Mouse (Mus musculus) thymus, postnatal 0 days (tissue): Measurements from ENCODE around the gene Eef1akmt3. TPM values are rescaled to one million over a fixed set of nuclear protein-coding genes. Genes with fewer than 3 reads are reported as not detected.
A peak's percentile ranks its signal among the peaks of the same experiment; 100 is the strongest.
"Not testable (repeated sequence)": the region's sequence is repeated elsewhere in the genome, so short reads cannot be mapped to it uniquely, and the experiment has no call there.

ENCODE experiments used
- DNase-seq: peaks from one replicate; pipeline ENCODE4 v3.0.0-alpha.2; 2015; ENCODE audit warnings: low spot score
- polyA plus RNA-seq: library from polyadenylated mRNA; unstranded; fragments of >200 nt; fragmentation: Nextera tagmentation; extraction: Ambion mirVana; gene quantifications from 2 replicates; pipeline ENCODE4 v1.2.1, GENCODE M21; 2015

Gene Eef1akmt3
- 0.08 TPM in 1 of 2 replicates, not detected in the other for polyA plus RNA-seq

DNA sequence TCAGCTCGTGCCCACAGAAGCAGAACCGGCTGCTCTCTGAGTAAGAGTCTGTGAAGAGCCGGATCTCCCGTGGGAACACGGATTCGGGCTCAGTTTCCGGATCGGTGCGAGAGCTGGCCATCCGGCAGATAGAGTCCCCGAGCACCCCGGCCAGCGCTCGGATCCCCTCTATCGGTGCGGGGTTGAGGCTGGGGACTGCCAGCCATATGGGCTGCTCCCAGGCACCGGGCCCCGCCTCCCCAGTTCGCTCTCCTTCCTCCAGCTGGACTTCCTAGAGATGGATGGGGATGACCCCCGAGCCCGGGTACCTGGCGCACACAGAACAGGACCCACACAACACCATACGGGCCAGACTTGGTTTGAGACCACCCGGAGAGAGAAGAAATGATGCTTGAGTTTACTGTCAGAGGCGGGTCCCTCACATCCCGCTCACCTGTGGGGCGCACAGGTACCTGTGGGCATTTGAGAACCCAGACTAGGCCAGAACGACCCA lies at the start of gene Eef1akmt3, which contains the start of gene Mettl1:
Gene Eef1akmt3 (minus strand): TSS at position 240 of the 493 bp plus-strand sequence.
Gene Mettl1 (plus strand): TSS at position 141 of the 493 bp plus-strand sequence.
- DNase-seq, result no peak

DNA sequence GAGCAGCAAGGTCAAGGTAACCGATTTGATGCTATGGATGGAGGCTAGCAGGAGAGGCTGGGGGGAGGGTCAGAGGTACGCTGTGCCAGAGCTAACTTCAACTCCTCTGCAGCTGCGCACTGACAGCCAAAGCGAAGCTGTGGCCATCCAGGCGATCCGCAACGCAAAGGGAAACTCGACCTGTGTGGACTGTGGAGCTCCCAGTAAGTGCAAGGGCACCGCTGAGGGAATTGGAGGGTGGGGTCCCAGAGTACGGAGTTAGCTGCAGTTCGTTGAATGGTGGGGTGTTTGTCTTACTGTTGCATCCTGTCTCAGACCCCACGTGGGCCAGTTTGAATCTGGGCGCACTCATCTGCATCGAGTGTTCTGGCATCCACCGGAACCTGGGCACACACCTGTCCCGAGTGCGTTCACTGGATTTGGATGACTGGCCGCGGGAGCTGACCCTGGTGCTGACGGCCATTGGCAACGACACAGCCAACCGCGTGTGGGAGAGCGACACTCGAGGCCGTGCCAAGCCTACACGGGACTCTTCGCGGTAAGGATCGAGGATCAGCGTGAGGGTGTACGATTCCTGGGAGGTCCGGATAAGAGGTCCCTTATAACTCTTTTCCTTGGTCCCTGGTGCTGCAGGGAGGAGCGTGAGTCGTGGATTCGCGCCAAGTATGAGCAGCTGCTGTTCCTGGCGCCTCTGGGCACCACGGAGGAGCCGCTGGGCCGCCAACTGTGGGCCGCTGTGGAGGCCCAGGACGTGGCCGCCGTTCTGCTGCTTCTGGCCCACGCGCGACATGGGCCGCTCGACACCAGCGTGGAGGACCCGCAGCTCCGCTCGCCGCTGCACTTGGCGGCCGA lies 49.5 kb upstream of the Eef1akmt3 start:
- DNase-seq, result no peak

DNA sequence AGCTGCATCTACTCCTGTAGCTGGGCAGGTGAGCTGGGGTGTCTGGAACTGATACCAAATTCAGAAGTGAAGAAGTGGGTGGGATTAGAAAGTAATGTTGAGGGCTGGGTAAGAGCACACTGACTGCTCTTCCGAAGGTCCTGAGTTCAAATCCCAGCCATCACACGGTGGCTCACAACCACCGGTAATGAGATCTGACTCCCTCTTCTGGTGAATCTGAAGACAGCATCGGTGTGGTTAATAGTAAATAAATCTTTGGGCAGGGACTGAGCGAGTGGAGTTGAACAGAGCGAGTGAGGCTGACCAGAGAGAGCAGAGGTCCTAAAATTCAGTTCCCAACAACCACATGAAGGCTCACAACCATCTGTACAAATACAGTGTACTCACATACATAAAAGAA lies 44.3 kb upstream of the Eef1akmt3 start:
- no peak for DNase-seq

DNA sequence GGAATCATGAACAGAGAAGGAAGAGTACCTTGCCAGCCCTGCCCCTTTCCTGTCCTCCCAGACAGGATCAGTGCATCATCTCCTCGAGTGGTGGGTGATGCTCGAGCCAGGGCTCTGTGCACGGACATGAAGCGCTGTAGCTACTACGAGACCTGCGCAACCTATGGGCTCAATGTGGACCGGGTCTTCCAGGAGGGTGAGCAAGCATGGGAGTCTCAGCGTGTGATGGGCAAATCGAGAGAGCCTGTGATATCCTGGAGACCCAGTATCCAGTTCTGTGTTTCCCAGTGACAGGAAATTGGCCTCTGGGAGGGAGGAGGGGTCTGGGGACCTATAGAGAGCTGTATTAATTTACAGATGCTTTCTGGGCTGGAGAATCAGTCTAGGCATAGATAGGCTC lies 43.7 kb upstream of the Eef1akmt3 start:
- no peak for DNase-seq

DNA sequence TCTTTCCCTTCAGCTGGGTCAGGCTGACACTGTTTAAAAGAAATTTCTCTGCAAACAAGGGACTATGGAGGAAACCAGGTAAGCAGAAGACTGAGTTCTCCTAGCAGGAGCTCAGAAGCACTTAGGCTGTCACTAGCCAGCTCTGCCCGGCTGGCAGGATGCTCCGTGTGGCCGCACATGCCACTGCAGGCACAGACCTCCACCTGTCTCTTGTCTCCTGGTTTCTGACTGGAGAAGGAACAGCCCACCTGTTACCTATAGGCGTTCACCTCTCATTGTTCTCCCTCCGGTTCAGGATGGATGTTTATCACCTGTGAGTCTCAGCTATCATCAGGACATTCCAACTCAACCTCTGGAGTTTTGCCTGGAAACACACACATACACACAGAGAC lies 42.6 kb upstream of the Eef1akmt3 start:
- DNase-seq, result no peak

DNA sequence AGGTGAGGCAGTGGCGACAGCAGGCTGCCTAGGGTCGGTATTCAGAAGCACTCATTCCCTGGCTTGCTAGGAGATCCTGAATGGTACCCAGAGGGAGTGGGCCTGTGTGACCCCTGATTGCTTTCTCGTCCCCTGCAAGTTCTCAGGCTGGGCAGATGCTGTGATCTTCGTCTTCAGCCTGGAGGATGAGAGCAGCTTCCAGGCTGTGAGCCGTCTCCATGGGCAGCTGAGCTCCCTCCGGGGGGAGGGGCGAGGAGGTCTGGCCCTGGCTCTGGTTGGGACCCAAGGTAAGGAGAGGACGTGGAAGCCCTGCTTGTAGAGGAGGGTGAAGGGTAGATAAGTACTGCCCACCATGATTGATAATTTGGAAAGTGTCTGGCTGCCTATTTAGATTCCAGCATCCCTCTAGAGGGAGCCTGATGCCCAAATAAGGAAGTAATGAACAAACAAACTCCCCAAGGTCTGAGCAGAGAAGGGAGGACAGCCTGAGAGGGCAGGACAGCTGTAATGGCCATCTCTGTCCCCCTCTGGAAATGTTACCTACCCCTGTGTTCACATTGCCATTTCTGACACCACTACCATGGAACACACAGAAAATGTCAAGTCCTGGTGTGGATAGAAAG lies 42.1 kb upstream of the Eef1akmt3 start:
- DNase-seq, result no peak

DNA sequence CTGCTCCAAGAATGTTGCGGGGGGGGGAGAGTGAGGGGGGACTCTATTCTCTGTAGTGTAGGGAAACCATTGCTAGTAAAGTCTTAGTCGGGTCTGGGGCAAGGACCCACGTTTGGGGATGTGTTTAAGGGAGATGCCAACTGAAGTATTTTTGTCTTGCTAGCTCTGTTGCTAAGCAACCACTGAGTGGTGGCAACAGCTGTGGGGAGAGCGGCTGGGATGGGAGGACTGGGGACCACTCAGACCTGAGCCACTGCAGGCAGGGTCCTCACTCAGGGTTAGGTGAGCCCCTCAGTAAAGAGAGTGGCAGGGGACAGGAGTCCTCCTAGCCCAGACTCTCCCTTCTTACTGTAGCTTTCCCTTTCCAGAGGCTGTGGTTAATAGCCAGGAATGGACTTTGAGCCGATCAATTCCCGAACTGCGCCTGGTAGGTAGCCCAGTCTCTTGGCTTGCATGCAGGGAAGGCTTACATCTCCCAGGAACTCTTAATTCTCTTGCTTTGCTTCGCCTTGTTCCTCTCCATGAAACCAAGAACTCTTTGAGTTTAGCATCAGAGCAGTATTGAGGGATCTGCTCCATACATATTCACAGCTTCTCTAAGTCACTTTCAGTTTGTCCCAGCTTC lies 40.8 kb upstream of the Eef1akmt3 start:
- no peak for DNase-seq

DNA sequence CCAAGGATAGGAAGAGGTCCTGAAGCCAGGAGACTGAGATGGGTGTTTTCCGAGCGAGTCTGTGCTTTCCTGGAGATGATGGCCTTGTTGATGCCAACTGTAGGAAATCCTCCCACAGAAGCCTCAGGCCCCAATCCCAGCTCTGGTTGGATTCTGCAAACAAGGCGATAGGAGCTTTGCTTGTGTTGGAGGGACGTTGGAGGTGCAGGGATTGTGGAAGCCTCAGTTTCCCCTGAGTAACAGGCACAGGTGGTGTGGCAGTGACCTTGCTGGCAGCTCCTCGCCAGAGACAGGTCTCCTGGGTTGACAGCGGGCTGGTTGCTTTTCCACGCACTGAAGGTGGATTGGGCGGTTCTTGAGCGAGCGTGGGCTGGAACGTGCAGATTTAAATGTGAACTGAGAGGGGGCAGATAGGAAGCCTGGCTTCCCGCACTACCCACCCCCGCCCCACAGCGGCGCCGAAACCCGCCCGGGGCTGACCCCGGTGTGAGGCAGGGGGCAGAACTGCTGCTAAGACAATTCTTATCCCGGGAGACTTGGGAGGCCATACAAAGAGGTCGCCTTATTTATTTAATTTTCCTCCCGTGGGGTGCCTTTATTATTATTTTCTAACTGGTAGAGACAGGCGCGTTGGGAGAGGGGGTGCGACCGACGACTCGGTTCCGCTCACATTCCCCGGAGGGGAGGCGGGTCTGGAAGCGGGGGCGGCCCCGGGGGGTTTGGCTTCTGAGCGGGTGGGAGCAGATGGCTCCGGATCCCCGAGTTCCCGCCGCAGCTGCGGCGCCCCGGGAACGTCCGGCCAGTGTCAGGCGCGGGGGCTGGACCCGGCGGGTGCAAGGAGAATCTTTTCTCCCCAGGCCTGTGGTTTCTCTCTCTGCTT lies 39.8 kb upstream of the Eef1akmt3 start:
- no peak for DNase-seq

DNA sequence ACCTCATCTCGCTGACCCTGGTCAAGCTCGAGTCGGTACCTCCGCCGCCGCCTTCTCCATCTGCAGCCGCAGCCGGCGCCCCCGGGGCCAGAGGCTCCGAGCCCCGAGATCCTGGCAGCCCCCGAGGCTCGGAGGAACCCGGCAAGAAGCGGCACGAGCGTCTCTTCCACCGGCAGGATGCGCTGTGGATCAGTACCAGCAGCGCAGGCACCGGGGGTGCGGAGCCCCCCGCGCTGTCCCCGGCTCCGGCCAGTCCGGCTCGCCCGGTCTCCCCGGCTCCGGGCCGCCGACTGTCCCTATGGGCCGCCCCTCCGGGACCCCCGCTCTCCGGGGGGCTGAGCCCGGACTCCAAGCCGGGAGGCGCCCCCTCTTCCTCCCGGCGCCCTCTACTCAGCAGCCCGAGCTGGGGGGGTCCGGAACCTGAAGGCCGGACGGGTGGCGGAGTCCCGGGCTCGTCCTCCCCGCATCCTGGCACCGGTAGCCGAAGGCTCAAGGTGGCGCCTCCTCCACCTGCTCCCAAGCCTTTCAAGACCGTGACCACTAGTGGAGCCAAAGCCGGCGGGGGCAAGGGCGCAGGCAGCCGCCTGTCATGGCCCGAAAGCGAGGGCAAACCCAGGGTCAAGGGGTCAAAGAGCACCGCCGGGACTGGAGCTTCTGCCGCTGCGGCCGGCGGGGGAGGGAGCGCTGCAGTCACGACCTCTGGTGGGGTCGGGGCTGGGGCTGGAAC lies 38.5 kb upstream of the Eef1akmt3 start:
- no peak for DNase-seq

DNA sequence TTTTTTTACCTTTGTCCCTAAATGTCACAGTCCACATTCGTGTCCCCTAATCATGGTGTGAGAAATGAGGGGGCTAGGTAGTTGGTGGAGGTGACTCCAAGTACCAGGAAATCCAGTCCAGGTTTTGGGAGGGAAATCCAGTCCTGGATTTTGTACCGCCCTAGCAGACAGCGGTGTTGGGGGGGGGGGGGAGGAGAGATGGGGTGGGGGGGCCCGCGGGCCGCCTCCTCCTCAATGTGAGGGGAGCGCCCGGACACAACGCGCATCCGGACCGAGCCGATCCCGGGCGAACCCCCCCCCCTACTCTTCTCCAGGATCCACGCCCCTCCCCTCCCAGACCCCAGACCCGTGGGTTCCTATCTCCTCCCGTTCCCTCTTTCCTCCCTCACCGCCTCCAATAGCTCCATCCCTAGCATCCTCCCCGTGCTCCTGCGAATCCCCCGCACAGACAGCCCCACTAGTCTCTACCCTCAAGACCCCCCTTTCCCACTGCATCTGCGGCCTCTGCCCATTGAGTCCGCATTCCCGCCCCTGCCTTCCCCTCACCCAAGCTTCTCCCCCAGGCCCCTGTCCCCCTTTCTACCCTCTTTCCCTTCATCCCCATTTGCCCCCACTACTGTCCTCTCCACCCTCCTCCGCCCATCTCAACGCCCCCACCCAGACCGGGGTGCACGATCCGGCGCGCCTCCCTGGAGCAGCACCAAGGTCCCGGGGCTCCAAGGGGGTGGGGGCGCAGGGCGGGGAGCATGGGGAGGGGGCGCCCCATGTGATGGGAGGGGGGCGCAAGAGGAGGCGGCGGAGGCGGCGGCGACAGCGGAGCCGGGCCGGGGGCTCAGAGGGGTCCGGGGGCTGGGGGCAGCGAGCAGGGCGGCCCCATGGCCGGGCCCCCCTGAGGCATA lies 37.6 kb upstream of the Eef1akmt3 start:
- no peak for DNase-seq

DNA sequence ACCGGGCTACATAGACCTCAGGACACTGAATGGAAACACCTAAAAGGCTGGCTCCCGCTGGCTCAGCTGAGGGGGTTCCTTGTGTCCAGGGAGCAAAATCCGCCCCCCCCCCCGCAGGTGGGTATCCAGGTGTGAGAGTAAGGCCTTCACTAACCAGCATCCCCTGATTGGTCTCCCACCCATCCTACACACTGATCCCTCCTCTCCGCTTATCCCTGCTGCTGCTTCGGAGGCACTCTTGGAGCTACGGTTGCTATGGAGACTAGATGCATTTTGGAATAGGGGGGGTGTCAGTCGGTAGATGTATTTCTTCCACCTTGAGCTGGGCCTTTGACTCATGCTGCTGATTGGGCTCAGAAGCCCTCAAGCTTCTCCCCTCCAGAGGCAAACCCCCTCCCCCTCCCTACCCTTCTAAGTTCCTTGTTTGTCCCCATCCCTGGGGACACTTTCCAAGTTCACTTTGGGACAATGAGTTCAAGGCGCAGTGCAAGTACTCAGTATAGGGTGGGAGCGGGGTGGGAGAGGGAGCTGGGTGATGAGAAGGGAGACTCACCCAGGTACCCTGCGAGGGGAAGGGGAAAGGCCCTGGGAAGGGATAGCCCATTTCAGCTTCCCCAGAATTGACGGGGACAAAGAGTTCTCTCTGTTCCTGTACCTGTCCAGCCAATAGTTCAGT lies 36.8 kb upstream of the Eef1akmt3 start:
- DNase-seq, result no peak

DNA sequence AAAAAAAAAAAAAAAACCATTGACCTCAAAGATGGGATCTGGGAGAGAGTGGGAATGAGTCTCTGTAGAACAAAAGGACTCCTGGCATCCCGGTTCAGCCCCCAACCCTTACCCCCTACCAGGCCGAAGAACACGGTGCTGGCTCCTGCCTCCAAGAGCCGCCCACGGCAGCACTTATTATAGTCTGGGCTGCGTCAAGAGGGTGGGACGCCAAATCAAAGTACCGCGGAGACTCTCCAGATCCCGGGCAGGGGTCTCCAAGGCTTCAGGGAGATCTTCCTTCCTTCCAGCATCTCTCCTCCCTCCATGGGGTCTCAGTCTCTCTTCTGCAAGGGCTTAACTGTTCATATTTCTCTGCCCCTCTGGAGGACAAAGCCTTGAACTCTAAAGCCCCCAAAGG lies 36.2 kb upstream of the Eef1akmt3 start:
- no peak for DNase-seq

DNA sequence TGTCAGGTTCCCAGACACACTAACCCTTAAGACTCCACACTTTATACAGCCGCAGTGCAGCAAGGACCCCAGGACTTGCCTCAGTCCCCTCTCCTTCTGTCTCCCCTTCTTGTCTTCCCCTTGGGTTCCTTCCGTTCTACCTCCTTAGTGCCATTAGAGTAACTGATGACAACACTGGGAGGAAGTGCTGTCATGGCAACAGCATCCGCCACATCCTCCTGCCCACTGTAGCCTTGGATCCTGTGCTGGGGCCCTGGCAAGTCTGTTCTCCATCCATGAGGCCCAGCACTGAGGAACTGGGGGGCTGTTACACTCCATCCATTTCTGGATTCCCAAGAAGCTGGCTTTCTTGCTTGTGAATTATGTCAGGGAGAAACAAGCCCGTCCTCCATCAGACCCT lies 34.8 kb upstream of the Eef1akmt3 start:
- DNase-seq, result peak; percentile 82

DNA sequence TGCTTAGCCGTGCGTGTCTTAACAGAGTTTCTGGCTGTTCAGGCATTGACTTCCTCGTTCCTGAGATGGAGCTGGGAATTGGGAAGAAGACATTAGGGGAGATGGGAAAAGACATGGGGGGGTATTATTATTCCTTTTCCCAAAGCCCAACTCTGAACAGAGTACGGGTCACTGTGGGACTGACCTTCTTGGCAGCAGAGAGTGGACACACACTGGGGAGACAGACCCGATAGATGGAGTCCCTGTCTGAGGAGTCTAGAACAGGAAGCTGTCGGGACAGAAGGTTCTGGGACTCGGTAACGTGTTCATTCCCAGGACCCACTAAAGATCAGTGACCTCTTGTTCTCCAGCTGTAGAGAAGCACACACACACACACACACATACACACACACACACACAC lies 34.3 kb upstream of the Eef1akmt3 start:
- no peak for DNase-seq

DNA sequence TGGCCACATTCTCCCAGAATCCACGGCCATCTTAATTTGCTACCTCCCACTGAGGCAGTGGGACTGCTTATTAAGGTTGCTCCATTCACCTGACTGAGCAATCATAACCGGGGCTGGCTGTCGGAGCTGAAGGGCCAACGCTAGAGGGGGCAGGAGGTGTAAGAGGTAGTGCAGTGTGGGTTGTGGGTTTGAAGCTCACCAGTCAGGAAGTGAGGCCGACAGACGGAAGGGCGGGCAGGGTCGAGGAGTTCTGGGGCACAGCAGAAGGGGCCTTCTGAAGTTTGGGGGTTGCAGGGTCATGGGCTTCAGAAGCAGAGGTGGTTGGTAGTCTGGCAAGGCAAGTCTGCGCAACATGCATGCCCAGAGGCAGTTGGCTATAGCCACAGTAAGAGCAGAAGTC lies 33.8 kb upstream of the Eef1akmt3 start, which contains the start of gene Agap2:
Gene Agap2 (plus strand): TSS at position 205 of the 400 bp plus-strand sequence.
- peak; percentile 88 for DNase-seq

DNA sequence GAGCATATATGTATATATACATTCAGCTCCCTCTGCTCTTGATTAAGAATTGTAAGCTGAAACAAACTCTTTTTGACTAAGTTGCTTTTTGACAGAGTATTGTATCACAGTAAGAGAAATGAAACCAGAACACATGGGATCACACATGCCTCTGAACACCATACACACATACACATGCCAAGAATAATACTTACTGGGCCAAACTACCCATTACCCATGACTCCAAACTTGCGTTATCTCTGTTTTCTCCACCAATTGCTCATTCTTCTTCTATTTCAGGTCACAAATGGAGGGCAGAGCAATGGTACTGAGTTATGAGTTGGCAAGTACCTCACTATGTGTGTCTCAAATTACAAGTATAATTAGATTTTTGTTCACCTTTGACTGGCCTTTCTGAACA lies 32.7 kb upstream of the Eef1akmt3 start:
- DNase-seq, result no peak

DNA sequence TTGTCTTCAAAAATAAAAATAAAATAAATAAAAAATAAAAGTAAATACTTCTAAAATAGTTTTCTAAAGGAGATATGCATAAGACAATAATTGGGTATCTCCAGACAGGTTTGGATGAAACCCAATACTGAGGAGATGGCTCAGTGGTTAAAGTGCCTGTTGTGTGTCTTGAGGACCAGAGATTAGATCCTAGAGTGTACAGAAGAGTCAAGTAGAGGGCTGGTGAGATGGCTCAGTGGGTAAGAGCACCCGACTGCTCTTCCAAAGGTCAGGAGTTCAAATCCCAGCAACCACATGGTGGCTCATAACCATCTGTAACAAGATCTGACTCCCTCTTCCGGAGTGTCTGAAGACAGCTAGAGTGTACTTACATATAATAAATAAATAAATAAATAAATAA lies 31.7 kb upstream of the Eef1akmt3 start:
- DNase-seq, result not testable (repeated sequence)

DNA sequence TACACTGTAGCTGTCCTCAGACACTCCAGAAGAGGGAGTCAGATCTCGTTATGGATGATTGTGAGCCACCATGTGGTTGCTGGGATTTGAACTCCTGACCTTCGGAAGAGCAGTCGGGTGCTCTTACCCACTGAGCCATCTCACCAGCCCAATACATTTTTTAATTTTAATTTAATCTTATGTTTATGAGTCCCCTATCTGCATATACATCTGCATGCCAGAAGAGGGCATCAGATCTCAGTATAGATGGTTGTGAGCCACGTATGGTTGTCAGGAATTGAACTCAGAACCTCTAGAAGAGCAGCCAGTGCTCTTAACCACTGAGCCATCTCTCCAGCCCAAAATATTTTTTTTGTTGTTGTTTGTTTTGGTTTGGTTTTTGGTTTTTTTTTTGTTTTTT lies 31.0 kb upstream of the Eef1akmt3 start:
- DNase-seq, result not testable (repeated sequence)

DNA sequence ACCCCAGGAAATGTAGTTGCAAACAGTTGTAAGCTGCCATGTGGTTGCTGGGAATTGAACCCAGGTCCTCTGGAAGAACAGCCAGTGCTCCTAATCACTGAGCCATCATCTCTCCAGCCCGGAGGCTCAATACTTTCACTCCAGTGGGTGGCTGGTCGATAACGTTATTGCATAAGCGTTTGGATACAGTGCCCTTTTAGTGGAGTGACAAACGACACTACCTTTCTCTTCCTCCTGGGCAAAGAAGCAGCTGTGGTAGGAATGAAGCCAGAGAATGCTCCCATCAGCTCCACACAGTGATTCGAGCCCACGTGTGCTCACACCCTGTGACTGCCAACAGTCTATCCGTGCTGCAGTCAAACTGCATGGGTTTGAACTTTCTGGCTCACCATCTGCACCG lies 29.9 kb upstream of the Eef1akmt3 start:
- no peak for DNase-seq
